Mouse (Mus musculus) frontal cortex, adult 2 months (tissue): ENCODE data around the gene Krt16. TPM values are rescaled to one million over a fixed set of nuclear protein-coding genes. Genes with fewer than 3 reads are reported as not detected.
A peak's percentile ranks its signal among the peaks of the same experiment; 100 is the strongest.

Source experiments
- DNase-seq, 2 experiments: peaks; one replicate each; pipeline ENCODE4 v3.0.0; 2022; ENCODE audit warnings: low spot score in 1 of 2; ENCODE audit errors: extremely low spot score in 1 of 2
- polyA plus RNA-seq: library from polyadenylated mRNA; depleted of rRNA; stranded (reverse); fragments of >200 nt; gene quantifications from 2 replicates; pipeline ENCODE4 v1.2.3, GENCODE M21; 2012; rRNA removed

Krt16 gene
- not detected in 2 replicates for polyA plus RNA-seq

- no peak for DNase-seq
Observed at GRCm38 (mm10) chr11:100248852-100249465, at the start of gene Krt16. Gene Krt16, minus strand, starts transcription at chr11:100248902.

- no peak for DNase-seq
Observed at GRCm38 (mm10) chr11:100297801-100298200, 49.1 kb upstream of the Krt16 start.

- DNase-seq, result peak in 1 of 2 experiments; percentile 90
Observed at GRCm38 (mm10) chr11:100295308-100295707, 46.6 kb upstream of the Krt16 start.

- DNase-seq, result no peak
Observed at GRCm38 (mm10) chr11:100292884-100293283, 44.2 kb upstream of the Krt16 start.

GRCm38 (mm10) chr11:100290235-100290634 lies 41.5 kb upstream of the Krt16 start:
- DNase-seq, result no peak

- no peak for DNase-seq
Observed at GRCm38 (mm10) chr11:100288942-100289341, 40.2 kb upstream of the Krt16 start.

- no peak for DNase-seq
Observed at GRCm38 (mm10) chr11:100287024-100287423, 38.3 kb upstream of the Krt16 start.

- DNase-seq, result no peak
Observed at GRCm38 (mm10) chr11:100284988-100285387, 36.3 kb upstream of the Krt16 start.

GRCm38 (mm10) chr11:100282549-100282948 lies 33.8 kb upstream of the Krt16 start:
- DNase-seq, result peak in 1 of 2 experiments; percentile 78

- peak; percentile 41 to 97 for DNase-seq
Observed at GRCm38 (mm10) chr11:100281596-100282544, 33.2 kb upstream of the Krt16 start.

GRCm38 (mm10) chr11:100278759-100279158 lies 30.1 kb upstream of the Krt16 start:
- DNase-seq, result no peak

GRCm38 (mm10) chr11:100277726-100278480 lies 29.2 kb upstream of the Krt16 start:
- no peak for DNase-seq

- no peak for DNase-seq
Observed at GRCm38 (mm10) chr11:100275466-100275865, 26.8 kb upstream of the Krt16 start.

GRCm38 (mm10) chr11:100274719-100275118 lies 26.0 kb upstream of the Krt16 start:
- no peak for DNase-seq

GRCm38 (mm10) chr11:100271878-100272277 lies 23.2 kb upstream of the Krt16 start:
- DNase-seq, result no peak

GRCm38 (mm10) chr11:100269821-100270332 lies 21.2 kb upstream of the Krt16 start, which contains the start of gene Krt42:
Gene Krt42, minus strand, starts transcription at chr11:100269871.
- DNase-seq, result no peak

GRCm38 (mm10) chr11:100262058-100262980 lies 13.6 kb upstream of the Krt16 start:
- DNase-seq, result no peak

- DNase-seq, result no peak
Observed at GRCm38 (mm10) chr11:100261235-100261605, 12.5 kb upstream of the Krt16 start.

GRCm38 (mm10) chr11:100260514-100261234 lies 12.0 kb upstream of the Krt16 start, which contains the start of gene Krt17:
Gene Krt17, minus strand, starts transcription at chr11:100261029.
- DNase-seq, result no peak
